Mouse (Mus musculus): ENCODE results near the gene Dnttip1. TPM values are rescaled to one million over a fixed set of nuclear protein-coding genes. Genes with fewer than 3 reads are reported as not detected.

The Dnttip1 gene
- polyA plus RNA-seq, 1 experiment, result 36.1 TPM

DNA sequence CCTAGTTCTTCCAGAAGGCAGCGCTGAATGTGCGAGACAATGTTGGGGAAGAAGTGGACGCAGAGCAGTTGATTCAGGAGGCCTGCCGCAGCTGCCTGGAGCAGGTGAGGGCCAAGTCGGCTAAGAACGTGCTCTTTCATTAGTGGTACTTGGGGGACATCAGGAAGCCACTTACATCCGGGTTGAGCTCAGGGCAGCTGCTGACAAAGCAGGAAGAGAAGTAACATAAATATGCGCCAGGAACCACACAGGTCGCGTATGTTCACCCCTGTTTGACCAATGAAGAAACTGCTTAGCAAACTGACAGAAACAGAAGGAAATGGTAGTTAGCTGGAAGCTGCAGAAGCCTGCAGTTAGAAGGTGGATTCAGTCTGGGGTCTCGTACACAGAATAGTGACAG is 8.3 kb downstream of the Dnttip1 start:
- DNase-seq (ENCODE audit: low spot score), result no peak

DNA sequence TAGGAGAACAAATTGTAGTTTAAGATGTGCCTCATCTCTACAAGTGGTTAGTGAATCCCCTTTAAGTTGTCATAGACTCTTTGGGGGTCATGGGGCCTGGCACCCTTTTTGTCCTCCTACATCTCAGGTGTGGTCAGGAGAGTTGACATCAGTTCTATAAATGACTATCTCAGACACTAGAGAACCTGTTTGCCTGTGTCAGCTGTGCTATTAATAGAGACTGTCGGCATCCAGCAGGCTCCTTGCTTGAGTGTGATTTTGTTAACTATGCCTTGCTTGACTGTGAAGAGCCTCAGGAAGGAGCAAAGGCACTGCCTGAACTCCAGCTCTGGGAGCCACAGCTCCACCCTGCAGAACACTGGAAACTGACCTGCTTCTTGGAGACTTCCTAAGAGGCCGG is 9.0 kb downstream of the Dnttip1 start:
- DNase-seq (ENCODE audit: low spot score), result no peak

- no peak for DNase-seq (ENCODE audit: low spot score)
Observed at GRCm38 (mm10) chr2:164757841-164758240, 12.1 kb downstream of the Dnttip1 start.

- DNase-seq (ENCODE audit: low spot score), result no peak
Observed at GRCm38 (mm10) chr2:164758692-164759091, 12.9 kb downstream of the Dnttip1 start.

DNA sequence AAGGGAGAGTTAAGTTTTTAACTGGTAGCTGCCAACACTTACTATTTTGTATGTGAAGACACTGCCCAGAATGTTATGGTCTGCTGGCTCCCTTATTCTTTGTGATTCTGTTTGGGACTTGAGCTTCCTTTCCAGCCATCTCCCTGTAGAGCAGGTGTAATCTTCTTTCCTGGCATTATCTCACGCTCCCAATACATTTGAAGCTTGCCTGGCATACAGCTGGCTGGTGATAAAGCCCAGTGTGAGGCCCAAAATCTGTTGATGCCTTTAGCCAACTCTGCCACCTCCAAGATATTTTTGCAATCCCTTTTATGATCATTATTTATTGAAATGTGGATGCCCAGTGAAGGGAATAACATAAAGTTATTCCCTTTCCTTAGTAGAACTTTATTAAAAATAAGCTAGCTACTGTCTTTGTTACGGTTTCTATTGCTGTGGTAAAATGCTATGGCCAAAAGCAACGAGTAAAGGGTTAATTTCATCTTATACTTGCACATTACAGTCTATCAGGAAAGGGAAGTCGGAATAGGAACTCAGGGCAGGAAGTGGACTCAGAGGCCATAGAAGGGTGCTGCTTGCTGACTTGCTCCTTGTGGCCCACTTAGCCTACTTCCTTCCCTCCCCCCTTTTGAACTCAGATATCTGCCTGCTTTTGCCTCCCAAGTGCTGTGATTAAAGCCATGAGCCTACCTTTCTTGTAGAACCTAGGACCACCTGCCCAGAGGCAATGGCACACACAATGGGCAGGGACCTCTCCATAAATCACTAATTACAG is 14.5 kb downstream of the Dnttip1 start:
- no peak for DNase-seq (ENCODE audit: low spot score)

GRCm38 (mm10) chr2:164761502-164761901 is 15.7 kb downstream of the Dnttip1 start:
- no peak for DNase-seq (ENCODE audit: low spot score)

GRCm38 (mm10) chr2:164761971-164762370 is 16.2 kb downstream of the Dnttip1 start:
- no peak for DNase-seq (ENCODE audit: low spot score)

- DNase-seq (ENCODE audit: low spot score), result no peak
Observed at GRCm38 (mm10) chr2:164762593-164762992, 16.8 kb downstream of the Dnttip1 start.

DNA sequence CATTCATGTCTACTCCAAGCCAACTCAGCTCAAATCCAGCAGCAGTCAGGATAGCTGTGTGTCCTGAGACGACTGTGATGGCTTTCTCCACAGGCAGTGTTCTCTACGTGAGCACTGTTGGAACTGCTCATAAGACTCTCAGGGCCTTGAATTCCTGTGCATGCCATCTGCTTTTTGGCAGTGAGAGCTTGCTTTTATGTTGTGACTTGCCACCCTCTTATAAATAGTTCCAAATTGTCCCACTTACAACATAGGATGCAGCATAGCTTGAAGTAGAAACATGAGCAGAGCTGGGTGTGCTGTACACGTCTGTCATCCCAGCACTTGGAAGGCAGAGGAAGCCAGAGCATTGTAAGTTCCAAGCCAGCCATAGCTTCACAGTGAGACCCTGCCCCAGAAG is 20.1 kb downstream of the Dnttip1 start:
- DNase-seq (ENCODE audit: low spot score), result no peak

DNA sequence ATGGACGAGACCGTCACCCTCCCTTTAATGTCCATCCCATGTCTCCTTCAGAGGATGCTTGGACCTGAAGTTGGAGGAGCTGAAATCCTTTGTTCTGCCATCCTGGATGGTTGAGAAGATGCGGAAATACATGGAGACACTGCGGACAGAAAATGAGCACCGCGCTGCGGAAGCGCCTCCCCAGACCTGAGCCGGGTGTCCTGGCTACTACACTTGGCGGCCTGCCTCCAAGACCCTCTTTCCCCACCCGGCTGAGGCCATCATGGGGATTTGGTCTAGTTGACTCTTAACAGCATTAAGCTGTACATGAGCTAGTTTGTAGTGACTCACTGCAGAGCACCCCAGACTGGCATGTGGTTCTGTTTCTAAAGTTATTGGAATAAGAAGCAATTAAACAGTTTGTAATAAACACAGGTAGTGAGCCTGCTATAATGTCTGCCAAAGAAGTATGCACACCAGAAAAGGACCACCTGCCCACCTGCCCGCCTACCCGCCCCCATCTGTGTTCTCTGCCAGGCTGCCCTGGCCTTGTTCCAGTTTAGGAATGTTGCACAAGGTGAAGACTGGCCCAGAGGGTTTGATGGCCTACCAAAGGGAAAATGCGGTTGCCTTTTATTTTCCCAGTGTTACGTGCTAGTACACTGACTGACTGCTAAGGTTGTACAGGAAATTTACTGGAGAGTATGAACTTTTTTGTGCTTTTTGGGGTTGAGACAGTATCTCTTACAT is 22.2 kb downstream of the Dnttip1 start:
- no peak for DNase-seq (ENCODE audit: low spot score)

- peak; percentile 90 for DNase-seq (ENCODE audit: low spot score)
Observed at GRCm38 (mm10) chr2:164769258-164770037, 23.7 kb downstream of the Dnttip1 start, which contains the start of gene Ube2c. Ube2c (plus strand) TSS chr2:164769898.

- no peak for DNase-seq (ENCODE audit: low spot score)
Observed at GRCm38 (mm10) chr2:164770279-164770678, 24.5 kb downstream of the Dnttip1 start.

DNA sequence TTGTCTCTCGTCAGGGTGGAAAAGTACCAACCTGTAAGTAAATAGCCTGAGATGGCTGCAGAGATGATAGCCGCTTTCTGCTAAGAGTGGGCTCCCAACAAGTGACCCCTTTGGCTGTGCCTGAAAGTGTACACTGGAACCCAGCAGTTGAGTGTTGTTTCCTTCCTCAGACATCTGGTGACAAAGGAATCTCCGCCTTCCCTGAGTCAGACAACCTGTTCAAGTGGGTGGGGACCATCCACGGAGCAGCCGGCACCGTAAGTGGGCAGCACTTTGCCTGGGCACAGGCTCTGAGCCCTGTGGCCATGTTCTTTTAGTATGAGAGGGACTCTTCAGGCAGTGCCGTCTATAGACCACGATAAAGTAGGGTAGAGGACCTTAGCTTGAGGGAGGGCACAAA is 25.3 kb downstream of the Dnttip1 start:
- no peak for DNase-seq (ENCODE audit: low spot score)

- DNase-seq (ENCODE audit: low spot score), result no peak
Observed at GRCm38 (mm10) chr2:164773229-164773988, 27.6 kb downstream of the Dnttip1 start.

GRCm38 (mm10) chr2:164773989-164774364 is 28.2 kb downstream of the Dnttip1 start:
- DNase-seq (ENCODE audit: low spot score), result no peak

DNA sequence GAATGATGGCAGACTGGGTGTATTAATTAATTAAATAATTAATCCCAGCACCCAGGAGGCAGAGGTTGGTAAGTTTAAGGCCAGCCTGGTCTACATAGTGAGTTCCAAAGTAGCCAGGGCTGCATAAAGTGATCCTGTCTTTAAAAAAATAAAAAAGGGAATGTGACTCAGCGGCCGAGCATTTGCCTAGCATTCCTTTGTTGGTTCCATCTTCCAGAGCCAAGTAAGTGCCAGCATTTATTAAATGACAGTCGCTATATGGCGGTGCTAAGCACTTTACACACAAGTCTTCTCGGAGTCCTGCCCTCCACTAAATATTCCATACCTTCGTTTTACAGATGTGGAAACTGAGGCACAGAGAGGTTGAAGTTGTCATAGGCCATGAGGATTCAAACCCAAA is 30.3 kb downstream of the Dnttip1 start:
- no peak for DNase-seq (ENCODE audit: low spot score)

- no peak for DNase-seq (ENCODE audit: low spot score)
Observed at GRCm38 (mm10) chr2:164776801-164777200, 31.0 kb downstream of the Dnttip1 start.

DNA sequence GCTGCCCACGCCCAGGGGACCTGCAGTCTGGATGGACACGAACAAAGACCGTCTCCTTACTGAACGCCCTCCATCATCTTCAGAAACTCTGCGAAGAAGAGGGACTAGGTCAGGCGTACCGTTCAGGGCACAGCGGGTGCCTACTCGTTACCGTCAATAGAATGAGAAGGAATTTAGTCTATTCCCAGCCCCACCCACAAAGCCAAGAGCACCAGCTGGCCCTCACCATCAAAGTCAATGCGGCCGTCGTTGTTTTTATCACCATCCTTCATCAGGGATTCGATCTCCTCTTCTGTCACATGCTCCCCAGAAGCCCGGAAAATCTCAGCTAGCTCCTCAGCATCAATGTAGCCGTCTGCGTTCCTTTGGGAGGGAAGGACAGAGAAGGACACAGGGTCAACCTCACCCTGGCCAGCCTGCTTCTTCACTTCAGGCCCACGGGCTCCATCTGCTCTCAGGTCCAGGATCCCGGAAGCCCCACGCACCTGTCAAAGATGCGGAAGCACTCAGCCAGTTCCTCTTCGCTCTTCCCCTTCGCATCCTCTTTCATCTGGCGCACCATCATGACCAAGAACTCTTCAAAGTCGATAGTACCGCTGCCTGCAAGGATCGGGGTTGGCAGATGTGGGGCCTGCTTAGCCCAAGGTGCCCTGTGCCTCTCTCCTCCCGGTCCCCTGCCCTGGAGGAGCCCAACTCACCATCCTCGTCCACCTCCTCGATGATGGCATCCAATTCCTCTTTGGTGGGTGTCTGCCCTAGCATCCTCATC is 31.6 kb downstream of the Dnttip1 start:
- DNase-seq (ENCODE audit: low spot score), result no peak

DNA sequence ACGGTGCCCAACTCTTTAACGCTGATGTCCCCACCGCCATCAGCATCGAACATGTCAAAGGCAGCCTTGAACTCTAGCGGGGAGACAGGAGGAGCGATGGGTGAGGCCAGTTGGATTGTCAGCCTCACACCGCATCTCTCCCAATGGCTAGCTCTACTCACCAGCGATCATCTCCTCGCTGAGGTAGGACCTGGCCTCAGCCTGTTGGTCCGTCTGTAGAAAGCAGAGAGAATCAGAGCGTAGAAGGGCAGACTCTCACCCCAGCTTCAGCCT is 32.2 kb downstream of the Dnttip1 start:
- DNase-seq (ENCODE audit: low spot score), result no peak

DNA sequence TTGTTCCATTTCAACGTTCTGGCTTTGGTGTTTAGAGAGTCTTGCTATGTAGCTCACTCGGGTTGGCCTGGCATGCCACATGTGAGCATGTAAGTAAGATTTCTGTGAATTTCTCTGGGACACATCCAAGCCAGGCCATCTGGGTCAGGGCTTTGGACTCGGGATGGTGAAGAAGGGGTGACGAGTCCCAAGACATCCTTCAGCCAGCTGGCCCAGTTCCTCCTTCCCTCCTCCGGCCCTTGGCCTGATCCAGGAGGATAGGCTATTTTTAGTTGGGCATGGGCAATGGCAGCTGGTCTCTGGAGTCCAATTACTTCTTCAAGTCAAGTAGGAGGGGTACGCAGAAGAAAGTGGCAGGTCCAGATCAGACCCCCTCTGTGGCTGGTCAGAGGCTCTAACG is 33.0 kb downstream of the Dnttip1 start:
- DNase-seq (ENCODE audit: low spot score), result no peak

GRCm38 (mm10) chr2:164779481-164780086 is 33.8 kb downstream of the Dnttip1 start, which contains the start of gene Tnnc2:
Tnnc2 (minus strand) TSS chr2:164779967.
- no peak for DNase-seq (ENCODE audit: low spot score)

Measured in urinary bladder, adult 2 months (tissue).